Mouse (Mus musculus): ENCODE results near the gene Cfap126. TPM values are rescaled to one million over a fixed set of nuclear protein-coding genes. Genes with fewer than 3 reads are reported as not detected.
"Not testable (repeated sequence)": the region's sequence is repeated elsewhere in the genome, so short reads cannot be mapped to it uniquely, and the experiment has no call there.

Cfap126 gene
- polyA plus RNA-seq, 1 experiment from 2014 or later, result 2.9 TPM

DNA sequence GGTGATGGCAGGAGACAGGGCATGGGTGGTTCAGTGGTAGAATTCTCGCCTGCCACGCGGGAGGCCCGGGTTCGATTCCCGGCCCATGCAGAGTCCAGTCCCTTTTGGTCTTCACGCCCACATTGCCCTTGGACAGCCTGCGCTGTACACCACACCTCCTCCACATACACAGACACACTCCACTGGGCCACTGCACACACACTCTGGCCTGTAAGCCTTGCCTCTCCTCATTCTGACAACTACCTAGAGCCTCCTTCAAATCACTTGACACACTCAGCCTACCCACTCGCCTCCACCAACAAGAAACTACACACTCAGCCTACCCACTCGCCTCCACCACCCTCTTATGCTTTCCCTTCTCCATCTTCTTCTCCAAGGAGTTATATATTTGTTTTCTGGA, 39.4 kb upstream of the Cfap126 start:
- H3K27me3 ChIP-seq (ENCODE audit: insufficient read depth, low read length), result peaks cover 29% of the 10 kb centered on the region
- H3K9ac ChIP-seq (replicated peaks; ENCODE audit: low read length); H3K27ac ChIP-seq (ENCODE audit: low read length); H3K9me3 ChIP-seq (ENCODE audit: low read length); H3K4me3 ChIP-seq (ENCODE audit: low read length); H3K4me2 ChIP-seq (replicated peaks; ENCODE audit: low read depth, low read length); H3K4me1 ChIP-seq (ENCODE audit: insufficient read depth, low read length); H3K36me3 ChIP-seq (ENCODE audit: insufficient read depth, low read length): not testable (repeated sequence)
- WGBS, result 21% methylated on average over 4 of the region's 10 CpGs
- ATAC-seq (ENCODE audit: low FRiP score, low TSS enrichment), result peak; percentile 32

DNA sequence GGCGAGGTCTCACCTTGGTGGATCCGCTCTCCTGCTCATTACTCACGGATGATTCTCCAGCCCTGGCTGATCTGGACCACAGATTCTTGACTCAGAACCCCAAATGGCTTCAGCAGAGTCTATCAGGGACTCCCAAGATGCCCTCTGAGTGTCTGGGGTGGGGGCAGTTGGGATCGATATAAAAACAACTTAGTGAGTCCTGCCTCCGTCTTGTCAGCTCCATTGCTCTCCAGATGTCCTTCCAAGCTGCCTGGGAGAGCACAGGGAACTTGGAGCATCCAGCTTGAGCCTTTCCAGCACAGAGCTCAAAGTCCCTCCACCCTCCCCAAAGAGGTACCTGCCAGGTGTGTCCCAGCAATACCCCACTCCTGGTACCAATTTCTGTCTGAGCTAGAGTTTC, 37.5 kb upstream of the Cfap126 start:
- 43% methylated on average over 2 of the region's 5 CpGs for WGBS
- H3K27ac ChIP-seq (ENCODE audit: low read length); H3K9me3 ChIP-seq (ENCODE audit: low read length); H3K4me3 ChIP-seq (ENCODE audit: low read length); H3K36me3 ChIP-seq (ENCODE audit: insufficient read depth, low read length); H3K4me1 ChIP-seq (ENCODE audit: insufficient read depth, low read length); H3K4me2 ChIP-seq (replicated peaks; ENCODE audit: low read depth, low read length); H3K9ac ChIP-seq (replicated peaks; ENCODE audit: low read length); ATAC-seq (ENCODE audit: low FRiP score, low TSS enrichment): not testable (repeated sequence)
- peaks cover 18% of the 10 kb centered on the region for H3K27me3 ChIP-seq (ENCODE audit: insufficient read depth, low read length)

- H3K27ac ChIP-seq (ENCODE audit: low read length); H3K4me1 ChIP-seq (ENCODE audit: insufficient read depth, low read length); H3K9ac ChIP-seq (replicated peaks; ENCODE audit: low read length); H3K4me2 ChIP-seq (replicated peaks; ENCODE audit: low read depth, low read length); H3K36me3 ChIP-seq (ENCODE audit: insufficient read depth, low read length); H3K9me3 ChIP-seq (ENCODE audit: low read length); H3K4me3 ChIP-seq (ENCODE audit: low read length); ATAC-seq (ENCODE audit: low FRiP score, low TSS enrichment): not testable (repeated sequence)
- 43% methylated on average over 5 of the region's 5 CpGs for WGBS
- H3K27me3 ChIP-seq (ENCODE audit: insufficient read depth, low read length), result peaks cover 21% of the 10 kb centered on the region
Observed at GRCm38 (mm10) chr1:171077192-171077591, 36.5 kb upstream of the Cfap126 start.

DNA sequence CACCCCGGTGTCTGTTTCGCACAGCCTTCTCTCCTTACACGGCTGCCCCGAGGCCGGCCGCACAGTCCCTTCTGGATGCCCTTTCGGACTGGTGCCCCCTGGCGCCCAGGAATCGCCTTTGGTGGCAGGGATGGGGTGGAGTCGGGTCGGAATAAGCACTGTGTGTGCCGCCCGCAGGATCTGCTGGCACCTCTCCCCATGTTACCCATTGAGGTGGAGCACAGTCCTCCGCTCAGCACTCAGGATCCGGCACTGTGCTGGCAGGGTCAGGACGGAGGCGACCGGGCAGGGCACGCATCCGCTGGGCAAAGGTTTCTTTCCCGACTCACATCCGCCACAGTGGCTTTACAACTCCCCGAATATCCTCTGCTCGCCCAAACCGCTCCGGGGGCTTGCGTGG, 35.8 kb upstream of the Cfap126 start:
- not testable (repeated sequence) for H3K27ac ChIP-seq (ENCODE audit: low read length); H3K36me3 ChIP-seq (ENCODE audit: insufficient read depth, low read length); H3K9me3 ChIP-seq (ENCODE audit: low read length); H3K4me1 ChIP-seq (ENCODE audit: insufficient read depth, low read length); H3K9ac ChIP-seq (replicated peaks; ENCODE audit: low read length)
- WGBS, result 3% methylated on average over 12 of the region's 27 CpGs
- H3K27me3 ChIP-seq (ENCODE audit: insufficient read depth, low read length), result peaks cover 21% of the 10 kb centered on the region
- H3K4me2 ChIP-seq (replicated peaks; ENCODE audit: low read depth, low read length), result peak overlapping the region; percentile 46
- H3K4me3 ChIP-seq (ENCODE audit: low read length), result peak overlapping the region; percentile 11; the same call in 1 of the 2 replicates
- peak; percentile 43 for ATAC-seq (ENCODE audit: low FRiP score, low TSS enrichment)

GRCm38 (mm10) chr1:171078419-171078818, 35.3 kb upstream of the Cfap126 start:
- not testable (repeated sequence) for H3K36me3 ChIP-seq (ENCODE audit: insufficient read depth, low read length); H3K4me1 ChIP-seq (ENCODE audit: insufficient read depth, low read length); ATAC-seq (ENCODE audit: low FRiP score, low TSS enrichment); H3K27ac ChIP-seq (ENCODE audit: low read length); H3K9me3 ChIP-seq (ENCODE audit: low read length); H3K9ac ChIP-seq (replicated peaks; ENCODE audit: low read length); H3K4me3 ChIP-seq (ENCODE audit: low read length)
- H3K27me3 ChIP-seq (ENCODE audit: insufficient read depth, low read length), result peaks cover 21% of the 10 kb centered on the region
- WGBS, result 22% methylated on average over 11 of the region's 12 CpGs
- H3K4me2 ChIP-seq (replicated peaks; ENCODE audit: low read depth, low read length), result peak overlapping the region; percentile 30; the same call in 1 of the 2 replicates

DNA sequence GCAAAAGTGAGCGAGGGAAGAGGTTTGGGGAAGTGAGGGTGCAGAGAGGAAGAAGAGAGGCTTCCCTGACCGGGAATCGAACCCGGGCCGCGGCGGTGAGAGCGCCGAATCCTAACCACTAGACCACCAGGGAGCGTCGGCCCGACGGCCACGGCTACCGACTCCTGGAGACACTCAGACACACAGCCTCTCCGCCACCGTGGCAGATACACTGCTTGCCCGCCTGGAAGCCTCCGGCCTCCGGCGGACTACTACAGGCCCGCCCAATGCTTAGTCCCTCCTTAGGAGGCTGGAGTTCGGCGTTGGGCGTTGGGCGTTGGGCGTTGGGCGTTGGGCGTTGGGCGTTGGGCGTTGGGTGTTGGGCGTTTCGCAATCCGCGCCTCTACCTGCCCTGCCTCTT, 34.4 kb upstream of the Cfap126 start:
- H3K27me3 ChIP-seq (ENCODE audit: insufficient read depth, low read length), result peaks cover 16% of the 10 kb centered on the region
- not testable (repeated sequence) for H3K4me1 ChIP-seq (ENCODE audit: insufficient read depth, low read length); H3K9me3 ChIP-seq (ENCODE audit: low read length); H3K27ac ChIP-seq (ENCODE audit: low read length); H3K4me3 ChIP-seq (ENCODE audit: low read length); H3K4me2 ChIP-seq (replicated peaks; ENCODE audit: low read depth, low read length); H3K9ac ChIP-seq (replicated peaks; ENCODE audit: low read length); H3K36me3 ChIP-seq (ENCODE audit: insufficient read depth, low read length)
- 0% methylated on average over 1 of the region's 35 CpGs for WGBS
- ATAC-seq (ENCODE audit: low FRiP score, low TSS enrichment), result peak; percentile 58

DNA sequence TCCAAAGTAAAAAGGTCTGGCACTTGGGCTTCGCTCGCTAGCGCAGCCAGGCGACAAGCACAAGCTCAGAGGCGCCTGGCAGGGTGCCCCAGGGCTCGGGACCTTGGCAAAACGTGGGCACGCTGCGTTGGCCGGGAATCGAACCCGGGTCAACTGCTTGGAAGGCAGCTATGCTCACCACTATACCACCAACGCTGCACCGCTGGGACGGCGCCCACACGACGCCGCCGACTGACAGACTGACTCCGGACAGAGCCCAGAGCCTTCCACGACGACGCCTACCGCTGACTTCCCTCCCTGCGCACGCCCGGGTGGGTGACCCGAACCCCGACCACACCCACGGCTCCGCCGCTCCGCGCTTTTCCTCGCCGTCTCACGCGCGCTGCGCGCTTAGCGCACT, 33.9 kb upstream of the Cfap126 start:
- H3K4me1 ChIP-seq (ENCODE audit: insufficient read depth, low read length); H3K9me3 ChIP-seq (ENCODE audit: low read length); H3K27ac ChIP-seq (ENCODE audit: low read length); H3K4me3 ChIP-seq (ENCODE audit: low read length); H3K9ac ChIP-seq (replicated peaks; ENCODE audit: low read length); H3K36me3 ChIP-seq (ENCODE audit: insufficient read depth, low read length); H3K4me2 ChIP-seq (replicated peaks; ENCODE audit: low read depth, low read length): not testable (repeated sequence)
- WGBS, result no CpG with 5 or more reads among the region's 43 CpGs
- peaks cover 15% of the 10 kb centered on the region for H3K27me3 ChIP-seq (ENCODE audit: insufficient read depth, low read length)
- peak; percentile 39 for ATAC-seq (ENCODE audit: low FRiP score, low TSS enrichment)

GRCm38 (mm10) chr1:171081512-171082231, 32.0 kb upstream of the Cfap126 start:
- not testable (repeated sequence) for H3K4me3 ChIP-seq (ENCODE audit: low read length); H3K9ac ChIP-seq (replicated peaks; ENCODE audit: low read length); H3K4me1 ChIP-seq (ENCODE audit: insufficient read depth, low read length); H3K27ac ChIP-seq (ENCODE audit: low read length); H3K4me2 ChIP-seq (replicated peaks; ENCODE audit: low read depth, low read length); H3K9me3 ChIP-seq (ENCODE audit: low read length); H3K36me3 ChIP-seq (ENCODE audit: insufficient read depth, low read length)
- peak; percentile 42 for ATAC-seq (ENCODE audit: low FRiP score, low TSS enrichment)
- H3K27me3 ChIP-seq (ENCODE audit: insufficient read depth, low read length), result peaks cover 22% of the 10 kb centered on the region
- WGBS, result 34% methylated on average over 9 of the region's 17 CpGs

- no peaks in the 10 kb centered on the region for H3K9me3 ChIP-seq (ENCODE audit: low read length)
- H3K4me2 ChIP-seq (replicated peaks; ENCODE audit: low read depth, low read length), result peak overlapping the region; percentile 66
- H3K27ac ChIP-seq (ENCODE audit: low read length), result no peak overlapping the region
- 0% methylated on average over 26 of the region's 26 CpGs for WGBS
- peaks cover 16% of the 10 kb centered on the region for H3K27me3 ChIP-seq (ENCODE audit: insufficient read depth, low read length)
- H3K9ac ChIP-seq (replicated peaks; ENCODE audit: low read length), result peak overlapping the region; percentile 64
- H3K4me1 ChIP-seq (ENCODE audit: insufficient read depth, low read length), result no peaks in the 10 kb centered on the region
- H3K4me3 ChIP-seq (ENCODE audit: low read length), result peak overlapping the region; percentile 48
- ATAC-seq (ENCODE audit: low FRiP score, low TSS enrichment), result no peak
- H3K36me3 ChIP-seq (ENCODE audit: insufficient read depth, low read length), result no peaks in the 10 kb centered on the region
Observed at GRCm38 (mm10) chr1:171085718-171086117, 28.0 kb upstream of the Cfap126 start.

- not testable (repeated sequence) for H3K4me1 ChIP-seq (ENCODE audit: insufficient read depth, low read length); H3K27ac ChIP-seq (ENCODE audit: low read length); ATAC-seq (ENCODE audit: low FRiP score, low TSS enrichment); H3K4me3 ChIP-seq (ENCODE audit: low read length); H3K9me3 ChIP-seq (ENCODE audit: low read length); H3K36me3 ChIP-seq (ENCODE audit: insufficient read depth, low read length); H3K9ac ChIP-seq (replicated peaks; ENCODE audit: low read length)
- 5% methylated on average over 10 of the region's 10 CpGs for WGBS
- Histone ChIP-seq H3K4me2 (replicated peaks; ENCODE audit: low read depth, low read length) (peak overlapping the region; percentile 34; the same call in 1 of the 2 replicates), H3K27me3 (ENCODE audit: insufficient read depth, low read length) (peaks cover 12% of the 10 kb centered on the region)
Observed at GRCm38 (mm10) chr1:171088237-171088869, 25.4 kb upstream of the Cfap126 start.
